Mouse (Mus musculus): Measurements from ENCODE around the gene Zfp953.

GRCm38 (mm10) chr13:67343422-67343821 lies 17.0 kb downstream of the Zfp953 start:
- TF ChIP-seq POLR2A (IDR thresholded peaks at IDR 0.05; ENCODE audit: extremely low read depth, insufficient read depth, low read length) = no peak
- no peak for TF ChIP-seq CTCF (IDR thresholded peaks at IDR 0.05; ENCODE audit: extremely low read depth, insufficient read depth, low read length)

Measured in cortical plate, adult 2 months (tissue).